Mouse (Mus musculus): ENCODE measurements at regions not wholly inside any gene's neighbourhood (a gene's known extent, or its start where the extent isn't known, plus 50 kb on each side); places are given as distances from the start of the nearest gene placed in this dataset.

- no peaks in the 10 kb centered on the region for H3K4me1 ChIP-seq (replicated peaks; ENCODE audit: control insufficient read depth, insufficient read depth, low read length)
- H3K4me2 ChIP-seq (ENCODE audit: low read length) = no peak overlapping the region
- no peaks in the 10 kb centered on the region for H3K27me3 ChIP-seq (replicated peaks; ENCODE audit: control insufficient read depth, insufficient read depth, low read length)
- H3K36me3 ChIP-seq (ENCODE audit: control insufficient read depth, insufficient read depth, low read length) = no peaks in the 10 kb centered on the region
- ATAC-seq (replicated peaks; ENCODE audit: low FRiP score, low TSS enrichment, low read depth) (no peak), DNase-seq (ENCODE audit: low spot score) (peak; percentile 31)
- WGBS = 47% methylated on average over 2 of the region's 2 CpGs
- no peak overlapping the region for H3K4me3 ChIP-seq (ENCODE audit: low read depth, low read length)
- H3K9me3 ChIP-seq (ENCODE audit: control insufficient read depth, low read length) = no peaks in the 10 kb centered on the region
- H3K9ac ChIP-seq (ENCODE audit: low read length) = no peak overlapping the region
- no peak overlapping the region for H3K27ac ChIP-seq (ENCODE audit: low read depth)
Measured at GRCm38 (mm10) chr1:121188895-121189294, 143.5 kb downstream of the Insig2 start.

- H3K9ac ChIP-seq (ENCODE audit: low read length) = no peak overlapping the region
- 89% methylated on average over 4 of the region's 4 CpGs for WGBS
- DNase-seq (ENCODE audit: low spot score) (no peak), ATAC-seq (replicated peaks; ENCODE audit: low FRiP score, low TSS enrichment, low read depth) (no peak)
- H3K4me2 ChIP-seq (ENCODE audit: low read length) = no peak overlapping the region
- H3K4me1 ChIP-seq (replicated peaks; ENCODE audit: control insufficient read depth, insufficient read depth, low read length) = no peaks in the 10 kb centered on the region
- H3K4me3 ChIP-seq (ENCODE audit: low read depth, low read length) = no peak overlapping the region
- H3K36me3 ChIP-seq (ENCODE audit: control insufficient read depth, insufficient read depth, low read length) = no peaks in the 10 kb centered on the region
- H3K9me3 ChIP-seq (ENCODE audit: control insufficient read depth, low read length) = no peaks in the 10 kb centered on the region
- H3K27me3 ChIP-seq (replicated peaks; ENCODE audit: control insufficient read depth, insufficient read depth, low read length) = no peaks in the 10 kb centered on the region
- no peak overlapping the region for H3K27ac ChIP-seq (ENCODE audit: low read depth)
Measured at GRCm38 (mm10) chr1:121194800-121195199, 137.6 kb downstream of the Insig2 start.

GRCm38 (mm10) chr1:121215843-121216242 lies 116.5 kb downstream of the Insig2 start:
- Histone ChIP-seq H3K27me3 (replicated peaks; ENCODE audit: control insufficient read depth, insufficient read depth, low read length) (no peaks in the 10 kb centered on the region), H3K9ac (ENCODE audit: low read length) (no peak overlapping the region), H3K27ac (ENCODE audit: low read depth) (no peak overlapping the region), H3K36me3 (ENCODE audit: control insufficient read depth, insufficient read depth, low read length) (no peaks in the 10 kb centered on the region), H3K9me3 (ENCODE audit: control insufficient read depth, low read length) (no peaks in the 10 kb centered on the region), H3K4me2 (ENCODE audit: low read length) (no peak overlapping the region), H3K4me1 (replicated peaks; ENCODE audit: control insufficient read depth, insufficient read depth, low read length) (no peaks in the 10 kb centered on the region), H3K4me3 (ENCODE audit: low read depth, low read length) (no peak overlapping the region)
- DNase-seq (ENCODE audit: low spot score) = no peak
- 25% methylated on average over 2 of the region's 2 CpGs for WGBS
- ATAC-seq (replicated peaks; ENCODE audit: low FRiP score, low TSS enrichment, low read depth) = no peak

- no peaks in the 10 kb centered on the region for H3K27me3 ChIP-seq (replicated peaks; ENCODE audit: control insufficient read depth, insufficient read depth, low read length)
- no peaks in the 10 kb centered on the region for H3K36me3 ChIP-seq (ENCODE audit: control insufficient read depth, insufficient read depth, low read length)
- H3K9ac ChIP-seq (ENCODE audit: low read length) = no peak overlapping the region
- ATAC-seq (replicated peaks; ENCODE audit: low FRiP score, low TSS enrichment, low read depth) (no peak), DNase-seq (ENCODE audit: low spot score) (no peak)
- H3K9me3 ChIP-seq (ENCODE audit: control insufficient read depth, low read length) = no peaks in the 10 kb centered on the region
- no peak overlapping the region for H3K4me3 ChIP-seq (ENCODE audit: low read depth, low read length)
- no peaks in the 10 kb centered on the region for H3K4me1 ChIP-seq (replicated peaks; ENCODE audit: control insufficient read depth, insufficient read depth, low read length)
- no peak overlapping the region for H3K27ac ChIP-seq (ENCODE audit: low read depth)
- 56% methylated on average over 11 of the region's 11 CpGs for WGBS
- H3K4me2 ChIP-seq (ENCODE audit: low read length) = no peak overlapping the region
Measured at GRCm38 (mm10) chr1:121224250-121224649, 108.1 kb downstream of the Insig2 start.

GRCm38 (mm10) chr1:121226466-121227232 lies 105.7 kb downstream of the Insig2 start:
- WGBS = 22% methylated on average over 15 of the region's 15 CpGs
- no peak overlapping the region for H3K27ac ChIP-seq (ENCODE audit: low read depth)
- H3K4me2 ChIP-seq (ENCODE audit: low read length) = no peak overlapping the region
- no peak overlapping the region for H3K4me3 ChIP-seq (ENCODE audit: low read depth, low read length)
- ATAC-seq (replicated peaks; ENCODE audit: low FRiP score, low TSS enrichment, low read depth) (peak; percentile 68; the same call in 1 of the 2 replicates), DNase-seq (ENCODE audit: low spot score) (no peak)
- H3K27me3 ChIP-seq (replicated peaks; ENCODE audit: control insufficient read depth, insufficient read depth, low read length) = no peaks in the 10 kb centered on the region
- no peaks in the 10 kb centered on the region for H3K4me1 ChIP-seq (replicated peaks; ENCODE audit: control insufficient read depth, insufficient read depth, low read length)
- no peaks in the 10 kb centered on the region for H3K9me3 ChIP-seq (ENCODE audit: control insufficient read depth, low read length)
- H3K9ac ChIP-seq (ENCODE audit: low read length) = no peak overlapping the region
- no peaks in the 10 kb centered on the region for H3K36me3 ChIP-seq (ENCODE audit: control insufficient read depth, insufficient read depth, low read length)

- H3K4me3 ChIP-seq (ENCODE audit: low read depth, low read length) = no peak overlapping the region
- DNase-seq (ENCODE audit: low spot score) = no peak
- no peaks in the 10 kb centered on the region for H3K4me1 ChIP-seq (replicated peaks; ENCODE audit: control insufficient read depth, insufficient read depth, low read length)
- H3K9me3 ChIP-seq (ENCODE audit: control insufficient read depth, low read length) = no peaks in the 10 kb centered on the region
- H3K27ac ChIP-seq (ENCODE audit: low read depth) = no peak overlapping the region
- no peaks in the 10 kb centered on the region for H3K36me3 ChIP-seq (ENCODE audit: control insufficient read depth, insufficient read depth, low read length)
- H3K9ac ChIP-seq (ENCODE audit: low read length) = no peak overlapping the region
- no peak overlapping the region for H3K4me2 ChIP-seq (ENCODE audit: low read length)
- no peak for ATAC-seq (replicated peaks; ENCODE audit: low FRiP score, low TSS enrichment, low read depth)
- H3K27me3 ChIP-seq (replicated peaks; ENCODE audit: control insufficient read depth, insufficient read depth, low read length) = no peaks in the 10 kb centered on the region
- WGBS = 58% methylated on average over 6 of the region's 6 CpGs
Measured at GRCm38 (mm10) chr1:121227233-121227594, 105.2 kb downstream of the Insig2 start.

- no peak overlapping the region for H3K27ac ChIP-seq (ENCODE audit: low read depth)
- H3K9me3 ChIP-seq (ENCODE audit: control insufficient read depth, low read length) = no peaks in the 10 kb centered on the region
- WGBS = 44% methylated on average over 6 of the region's 6 CpGs
- H3K4me2 ChIP-seq (ENCODE audit: low read length) = no peak overlapping the region
- no peak overlapping the region for H3K4me3 ChIP-seq (ENCODE audit: low read depth, low read length)
- ATAC-seq (replicated peaks; ENCODE audit: low FRiP score, low TSS enrichment, low read depth) (no peak), DNase-seq (ENCODE audit: low spot score) (peak; percentile 36)
- H3K27me3 ChIP-seq (replicated peaks; ENCODE audit: control insufficient read depth, insufficient read depth, low read length) = no peaks in the 10 kb centered on the region
- no peak overlapping the region for H3K9ac ChIP-seq (ENCODE audit: low read length)
- H3K4me1 ChIP-seq (replicated peaks; ENCODE audit: control insufficient read depth, insufficient read depth, low read length) = no peaks in the 10 kb centered on the region
- H3K36me3 ChIP-seq (ENCODE audit: control insufficient read depth, insufficient read depth, low read length) = no peaks in the 10 kb centered on the region
Measured at GRCm38 (mm10) chr1:121243576-121243975, 88.8 kb downstream of the Insig2 start.

GRCm38 (mm10) chr1:121247556-121247955 lies 84.8 kb downstream of the Insig2 start:
- Histone ChIP-seq H3K9ac (ENCODE audit: low read length) (no peak overlapping the region), H3K27me3 (replicated peaks; ENCODE audit: control insufficient read depth, insufficient read depth, low read length) (no peaks in the 10 kb centered on the region), H3K4me3 (ENCODE audit: low read depth, low read length) (no peak overlapping the region), H3K4me1 (replicated peaks; ENCODE audit: control insufficient read depth, insufficient read depth, low read length) (no peaks in the 10 kb centered on the region), H3K4me2 (ENCODE audit: low read length) (no peak overlapping the region), H3K9me3 (ENCODE audit: control insufficient read depth, low read length) (no peaks in the 10 kb centered on the region), H3K36me3 (ENCODE audit: control insufficient read depth, insufficient read depth, low read length) (no peaks in the 10 kb centered on the region), H3K27ac (ENCODE audit: low read depth) (no peak overlapping the region)
- DNase-seq (ENCODE audit: low spot score) = no peak
- WGBS = 68% methylated on average over 2 of the region's 2 CpGs
- ATAC-seq (replicated peaks; ENCODE audit: low FRiP score, low TSS enrichment, low read depth) = no peak

- no peaks in the 10 kb centered on the region for H3K27me3 ChIP-seq (replicated peaks; ENCODE audit: control insufficient read depth, insufficient read depth, low read length)
- no peak overlapping the region for H3K4me3 ChIP-seq (ENCODE audit: low read depth, low read length)
- no peaks in the 10 kb centered on the region for H3K4me1 ChIP-seq (replicated peaks; ENCODE audit: control insufficient read depth, insufficient read depth, low read length)
- no peak overlapping the region for H3K4me2 ChIP-seq (ENCODE audit: low read length)
- H3K36me3 ChIP-seq (ENCODE audit: control insufficient read depth, insufficient read depth, low read length) = no peaks in the 10 kb centered on the region
- DNase-seq (ENCODE audit: low spot score) (no peak), ATAC-seq (replicated peaks; ENCODE audit: low FRiP score, low TSS enrichment, low read depth) (no peak)
- no peaks in the 10 kb centered on the region for H3K9me3 ChIP-seq (ENCODE audit: control insufficient read depth, low read length)
- 51% methylated on average over 1 of the region's 1 CpGs for WGBS
- no peak overlapping the region for H3K9ac ChIP-seq (ENCODE audit: low read length)
- H3K27ac ChIP-seq (ENCODE audit: low read depth) = no peak overlapping the region
Measured at GRCm38 (mm10) chr1:121249081-121249480, 83.3 kb downstream of the Insig2 start.

Data from intestine, embryonic 14.5 days (tissue).